Mouse (Mus musculus) left cerebral cortex, adult 18-20 months (tissue): ENCODE measurements around the gene Tnfaip2. TPM values are rescaled to one million over a fixed set of nuclear protein-coding genes. Genes with fewer than 3 reads are reported as not detected.
A peak's percentile ranks its signal among the peaks of the same experiment; 100 is the strongest.

Source experiments
- DNase-seq, 2 experiments: peaks; one replicate each; pipeline ENCODE4 v3.0.0; 2021 to 2022; ENCODE audit warnings: low spot score in 2 of 2, mixed read lengths in 1 of 2
- total RNA-seq, 2 experiments: library from RNA; stranded (reverse); gene quantifications; 2 replicates each; pipeline ENCODE4 v1.2.3; 2021

Tnfaip2 gene
- total RNA-seq, 2 experiments from 2014 or later, result 0.51 to 1.0 TPM

- DNase-seq, result no peak
Measured at GRCm38 (mm10) chr12:111443921-111444831, 1.9 kb downstream of the Tnfaip2 start.

- DNase-seq, result no peak
Measured at GRCm38 (mm10) chr12:111445161-111445889, 3.1 kb downstream of the Tnfaip2 start.

GRCm38 (mm10) chr12:111445890-111446613 is 3.8 kb downstream of the Tnfaip2 start:
- DNase-seq, result no peak

- DNase-seq, result no peak
Measured at GRCm38 (mm10) chr12:111446745-111447144, 4.5 kb downstream of the Tnfaip2 start.

GRCm38 (mm10) chr12:111447350-111447749 is 5.1 kb downstream of the Tnfaip2 start:
- no peak for DNase-seq

- no peak for DNase-seq
Measured at GRCm38 (mm10) chr12:111447898-111448760, 5.9 kb downstream of the Tnfaip2 start.

GRCm38 (mm10) chr12:111448931-111449705 is 6.8 kb downstream of the Tnfaip2 start:
- no peak for DNase-seq

GRCm38 (mm10) chr12:111450359-111450758 is 8.1 kb downstream of the Tnfaip2 start:
- no peak for DNase-seq

GRCm38 (mm10) chr12:111451561-111451960 is 9.3 kb downstream of the Tnfaip2 start:
- DNase-seq, result no peak

- DNase-seq, result no peak
Measured at GRCm38 (mm10) chr12:111454021-111454420, 11.8 kb downstream of the Tnfaip2 start.

GRCm38 (mm10) chr12:111454543-111455280 is 12.4 kb downstream of the Tnfaip2 start:
- no peak for DNase-seq

- DNase-seq, result no peak
Measured at GRCm38 (mm10) chr12:111455311-111455846, 13.1 kb downstream of the Tnfaip2 start.

- DNase-seq, result no peak
Measured at GRCm38 (mm10) chr12:111455860-111456259, 13.6 kb downstream of the Tnfaip2 start.

GRCm38 (mm10) chr12:111457742-111458141 is 15.5 kb downstream of the Tnfaip2 start:
- DNase-seq, result no peak

- DNase-seq, result no peak
Measured at GRCm38 (mm10) chr12:111463570-111463969, 21.3 kb downstream of the Tnfaip2 start.

- no peak for DNase-seq
Measured at GRCm38 (mm10) chr12:111466369-111466768, 24.1 kb downstream of the Tnfaip2 start.

GRCm38 (mm10) chr12:111468206-111468605 is 25.9 kb downstream of the Tnfaip2 start:
- no peak for DNase-seq

- DNase-seq, result peak; percentile 61 to 80
Measured at GRCm38 (mm10) chr12:111469507-111469906, 27.2 kb downstream of the Tnfaip2 start.

- no peak for DNase-seq
Measured at GRCm38 (mm10) chr12:111471119-111471518, 28.9 kb downstream of the Tnfaip2 start.
